Mouse (Mus musculus) thymus, adult 2 months (tissue): ENCODE results near the gene Fat2. TPM values are rescaled to one million over a fixed set of nuclear protein-coding genes. Genes with fewer than 3 reads are reported as not detected.

Experiments used
- DNase-seq: peaks from one replicate; pipeline ENCODE4 v3.0.0; 2021
- H3K27ac ChIP-seq: fragments of 200-500 bp; 2 replicates; pipeline ENCODE4 v1.5.1; 2012; ENCODE audit warnings: low read length, control low read depth; ENCODE audit not compliant: control insufficient read depth, insufficient read depth
- H3K27me3 ChIP-seq: fragments of 200-500 bp; 2 replicates; pipeline ENCODE4 v1.6.1; 2012; ENCODE audit warnings: mild to moderate bottlenecking, low read length, moderate library complexity, mixed read lengths; ENCODE audit not compliant: control insufficient read depth, insufficient read depth
- H3K36me3 ChIP-seq: fragments of 200-500 bp; 2 replicates; pipeline ENCODE4 v1.6.1; 2012; ENCODE audit warnings: mild to moderate bottlenecking, low read length, moderate library complexity; ENCODE audit not compliant: control insufficient read depth, insufficient read depth
- H3K4me1 ChIP-seq: fragments of 200-500 bp; replicated peaks from 2 replicates; pipeline ENCODE4 v1.6.1; 2012; ENCODE audit warnings: low read length; ENCODE audit not compliant: control insufficient read depth, insufficient read depth
- H3K4me3 ChIP-seq: fragments of 200-500 bp; 2 replicates; pipeline ENCODE4 v1.5.1; 2012; ENCODE audit warnings: mild to moderate bottlenecking, low read length, control low read depth, moderate library complexity; ENCODE audit not compliant: control insufficient read depth, insufficient read depth
- CTCF ChIP-seq: fragments of 200-500 bp; IDR thresholded peaks from 2 replicates; pipeline ENCODE4 v1.5.1; 2012; ENCODE audit warnings: mild to moderate bottlenecking, control low read depth, low read length, moderate library complexity, borderline replicate concordance; ENCODE audit not compliant: control insufficient read depth, poor library complexity, insufficient read depth; ENCODE audit errors: extremely low read depth
- POLR2A ChIP-seq: fragments of 200-500 bp; IDR thresholded peaks from 2 replicates; pipeline ENCODE4 v1.6.1; 2012; ENCODE audit warnings: mild to moderate bottlenecking, low read length, control low read depth, moderate library complexity; ENCODE audit not compliant: control insufficient read depth, poor library complexity, insufficient read depth; ENCODE audit errors: extremely low read depth
- WGBS: fragments of 180-500 bp; shearing (Covaris S2); methylation state at CpG from one replicate; pipeline ENCODE4 v1.1.7; 2018; 5-methylcytosine and 5-hydroxymethylcytosine counted together
- polyA plus RNA-seq: library from polyadenylated mRNA; depleted of rRNA; stranded (reverse); fragments of >200 nt; gene quantifications from 2 replicates; pipeline ENCODE4 v1.2.3, GENCODE M21; 2012

The Fat2 gene
- polyA plus RNA-seq, 1 experiment = 2.2 TPM

- H3K27ac ChIP-seq = no peak overlapping the region
- DNase-seq = no peak
- no peaks in the 10 kb centered on the region for H3K4me1 ChIP-seq
- no peaks in the 10 kb centered on the region for H3K27me3 ChIP-seq
- H3K36me3 ChIP-seq = no peaks in the 10 kb centered on the region
- H3K4me3 ChIP-seq = no peak overlapping the region
- WGBS = 98% methylated on average over 5 of the region's 5 CpGs
- no peak for TF ChIP-seq POLR2A
- no peak for TF ChIP-seq CTCF
Measured at GRCm38 (mm10) chr11:55293179-55293578, 43.2 kb downstream of the Fat2 start.

- Histone ChIP-seq H3K27ac (no peak overlapping the region), H3K4me1 (no peaks in the 10 kb centered on the region), H3K36me3 (no peaks in the 10 kb centered on the region), H3K4me3 (no peak overlapping the region), H3K27me3 (no peaks in the 10 kb centered on the region)
- 95% methylated on average over 7 of the region's 7 CpGs for WGBS
- TF ChIP-seq POLR2A (no peak), CTCF (no peak)
- DNase-seq = no peak
Measured at GRCm38 (mm10) chr11:55291901-55292300, 44.5 kb downstream of the Fat2 start.

GRCm38 (mm10) chr11:55289851-55290391 lies 46.4 kb downstream of the Fat2 start:
- Histone ChIP-seq H3K4me1 (no peaks in the 10 kb centered on the region), H3K36me3 (no peaks in the 10 kb centered on the region), H3K27me3 (no peaks in the 10 kb centered on the region), H3K4me3 (no peak overlapping the region), H3K27ac (no peak overlapping the region)
- no peak for TF ChIP-seq POLR2A
- no peak for TF ChIP-seq CTCF
- 74% methylated on average over 5 of the region's 5 CpGs for WGBS
- DNase-seq = no peak

GRCm38 (mm10) chr11:55274756-55275155 lies 61.6 kb downstream of the Fat2 start:
- Histone ChIP-seq H3K4me1 (no peaks in the 10 kb centered on the region), H3K27me3 (no peaks in the 10 kb centered on the region), H3K36me3 (no peaks in the 10 kb centered on the region), H3K27ac (no peak overlapping the region), H3K4me3 (no peak overlapping the region)
- no peak for TF ChIP-seq CTCF
- no peak for TF ChIP-seq POLR2A
- 90% methylated on average over 6 of the region's 6 CpGs for WGBS
- DNase-seq = no peak

GRCm38 (mm10) chr11:55268580-55268979 lies 67.8 kb downstream of the Fat2 start:
- TF ChIP-seq CTCF (no peak), POLR2A (no peak)
- Histone ChIP-seq H3K4me1 (no peaks in the 10 kb centered on the region), H3K27ac (no peak overlapping the region), H3K36me3 (no peaks in the 10 kb centered on the region), H3K4me3 (no peak overlapping the region), H3K27me3 (no peaks in the 10 kb centered on the region)
- WGBS = 88% methylated on average over 6 of the region's 6 CpGs
- no peak for DNase-seq

- DNase-seq = no peak
- TF ChIP-seq CTCF = no peak
- 92% methylated on average over 2 of the region's 2 CpGs for WGBS
- Histone ChIP-seq H3K4me1 (no peaks in the 10 kb centered on the region), H3K27ac (no peak overlapping the region), H3K27me3 (no peaks in the 10 kb centered on the region), H3K36me3 (no peaks in the 10 kb centered on the region), H3K4me3 (no peak overlapping the region)
Measured at GRCm38 (mm10) chr11:55265647-55266046, 70.7 kb downstream of the Fat2 start.

- 99% methylated on average over 2 of the region's 2 CpGs for WGBS
Measured at GRCm38 (mm10) chr11:55264318-55264717, 72.0 kb downstream of the Fat2 start.

More at GRCm38 (mm10) chr11:55264318-55264717, 72.0 kb downstream of the Fat2 start:
- Histone ChIP-seq H3K4me3 (no peak overlapping the region), H3K4me1 (no peaks in the 10 kb centered on the region), H3K27ac (no peak overlapping the region), H3K36me3 (no peaks in the 10 kb centered on the region), H3K27me3 (no peaks in the 10 kb centered on the region)
- no peak for TF ChIP-seq POLR2A
- no peak for TF ChIP-seq CTCF
- DNase-seq = no peak
